Mouse (Mus musculus) MEL (cell line): ENCODE data around the gene Pcgf1. TPM values are rescaled to one million over a fixed set of nuclear protein-coding genes. Genes with fewer than 3 reads are reported as not detected.

Source experiments
- DNase-seq: peaks from one replicate; pipeline ENCODE4 v3.0.0; 2011; ENCODE audit warnings: low read depth, low spot score
- H3K27ac ChIP-seq: 2 replicates; pipeline ENCODE4 v1.5.1; 2012; ENCODE audit warnings: low read depth, mild to moderate bottlenecking, control low read depth, low read length, moderate library complexity; ENCODE audit not compliant: control insufficient read depth
- H3K27me3 ChIP-seq, 2 experiments: fragments of 150-350 bp in 1 of 2; sonication (generic) in 1 of 2; 2 replicates each; pipeline ENCODE4 v1.6.1; 2012; ENCODE audit warnings: low read length in 2 of 2, mild to moderate bottlenecking in 2 of 2, improper control_type of control experiment in 1 of 2, moderate library complexity in 1 of 2; ENCODE audit not compliant: insufficient read depth in 2 of 2, control insufficient read depth in 1 of 2
- H3K36me3 ChIP-seq, 2 experiments: 2 replicates each; pipeline ENCODE4 v1.6.1; 2012 to 2014; ENCODE audit warnings: low read length in 2 of 2, improper control_type of control experiment in 1 of 2, inconsistent platforms in 1 of 2, mild to moderate bottlenecking in 1 of 2; ENCODE audit not compliant: insufficient read depth in 2 of 2, control insufficient read depth in 1 of 2
- H3K4me1 ChIP-seq, 2 experiments: fragments of 150-350 bp in 1 of 2; sonication (generic) in 1 of 2; 2 replicates each; pipeline ENCODE4 v1.6.1; 2012; ENCODE audit warnings: low read length in 2 of 2, improper control_type of control experiment in 1 of 2, mild to moderate bottlenecking in 1 of 2; ENCODE audit not compliant: insufficient read depth in 2 of 2, control insufficient read depth in 1 of 2
- H3K4me3 ChIP-seq, 2 experiments: fragments of 150-350 bp in 1 of 2; sonication (generic) in 1 of 2; 2 replicates each; pipeline ENCODE4 v1.5.1; 2012; ENCODE audit warnings: low read depth in 2 of 2, low read length in 2 of 2, mild to moderate bottlenecking in 2 of 2, moderate library complexity in 2 of 2, control low read depth in 1 of 2, improper control_type of control experiment in 1 of 2; ENCODE audit not compliant: control insufficient read depth in 1 of 2, insufficient read depth in 1 of 2
- H3K79me2 ChIP-seq: 2 replicates; pipeline ENCODE4 v1.6.1; 2012; ENCODE audit warnings: mild to moderate bottlenecking, low read length, moderate library complexity; ENCODE audit not compliant: control insufficient read depth, poor library complexity, insufficient read depth
- H3K9ac ChIP-seq: 2 replicates; pipeline ENCODE4 v1.6.1; 2012; ENCODE audit warnings: low read depth, mild to moderate bottlenecking, control low read depth, low read length, moderate library complexity; ENCODE audit not compliant: control insufficient read depth, poor library complexity, severe bottlenecking
- H3K9me3 ChIP-seq: fragments of 150-350 bp; sonication (generic); replicated peaks from 2 replicates; pipeline ENCODE4 v1.6.1; 2012; ENCODE audit warnings: mild to moderate bottlenecking, low read length, improper control_type of control experiment, moderate library complexity; ENCODE audit not compliant: insufficient read depth
- CHD2 ChIP-seq: IDR thresholded peaks from 2 replicates; pipeline ENCODE4 v1.6.1; 2011; ENCODE audit warnings: low read length, improper control_type of control experiment
- CTCF ChIP-seq, 3 experiments: IDR thresholded peaks in 2 of 3; conservative IDR thresholded peaks in 1 of 3; 2 replicates each; pipeline ENCODE4 v1.5.1; 2011 to 2012; ENCODE audit warnings: low read length in 3 of 3, low read depth in 2 of 3, mild to moderate bottlenecking in 2 of 3, improper control_type of control experiment in 1 of 3, inconsistent platforms in 1 of 3, mixed read lengths in 1 of 3, moderate library complexity in 1 of 3; ENCODE audit not compliant: control insufficient read depth in 1 of 3, insufficient read depth in 1 of 3, poor library complexity in 1 of 3, severe bottlenecking in 1 of 3
- E2F4 ChIP-seq: IDR thresholded peaks from 2 replicates; pipeline ENCODE4 v1.6.1; 2011; ENCODE audit warnings: low read depth, low read length, improper control_type of control experiment, borderline replicate concordance
- ELF1 ChIP-seq: IDR thresholded peaks from 2 replicates; pipeline ENCODE4 v1.6.1; 2014; ENCODE audit warnings: low read depth, mild to moderate bottlenecking, inconsistent platforms, low read length, improper control_type of control experiment, moderate library complexity
- EP300 ChIP-seq, 2 experiments: IDR thresholded peaks; 2 replicates each; pipeline ENCODE4 v1.6.1; 2011; ENCODE audit warnings: improper control_type of control experiment in 2 of 2, low read length in 2 of 2, low read depth in 1 of 2, mild to moderate bottlenecking in 1 of 2
- ETS1 ChIP-seq: IDR thresholded peaks from 2 replicates; pipeline ENCODE4 v1.6.1; 2012; ENCODE audit warnings: low read depth, mild to moderate bottlenecking, inconsistent platforms, low read length, improper control_type of control experiment, moderate library complexity
- GABPA ChIP-seq: IDR thresholded peaks from 2 replicates; pipeline ENCODE4 v1.6.1; 2012; ENCODE audit warnings: low read depth, mild to moderate bottlenecking, inconsistent platforms, low read length, improper control_type of control experiment, moderate library complexity
- GATA1 ChIP-seq: IDR thresholded peaks from 2 replicates; pipeline ENCODE4 v1.6.1; 2011; ENCODE audit warnings: low read depth, low read length, improper control_type of control experiment
- HCFC1 ChIP-seq: IDR thresholded peaks from 2 replicates; pipeline ENCODE4 v1.6.1; 2012; ENCODE audit warnings: low read depth, mild to moderate bottlenecking, inconsistent platforms, low read length, improper control_type of control experiment, moderate library complexity
- MAX ChIP-seq: IDR thresholded peaks from 2 replicates; pipeline ENCODE4 v1.6.1; 2011; ENCODE audit warnings: low read length, improper control_type of control experiment
- MAZ ChIP-seq: IDR thresholded peaks from 2 replicates; pipeline ENCODE4 v1.6.1; 2012; ENCODE audit warnings: low read depth, mild to moderate bottlenecking, inconsistent platforms, low read length, improper control_type of control experiment
- MYC ChIP-seq: IDR thresholded peaks from 2 replicates; pipeline ENCODE4 v1.6.1; 2011; ENCODE audit warnings: low read depth, mild to moderate bottlenecking, low read length, improper control_type of control experiment, moderate library complexity
- NELFE ChIP-seq: IDR thresholded peaks from 2 replicates; pipeline ENCODE4 v1.6.1; 2011; ENCODE audit warnings: low read depth, low read length, improper control_type of control experiment
- POLR2A ChIP-seq, 2 experiments: IDR thresholded peaks; 2 replicates each; pipeline ENCODE4 v1.6.1; 2011 to 2012; ENCODE audit warnings: low read length in 2 of 2, mild to moderate bottlenecking in 2 of 2, control low read depth in 1 of 2, improper control_type of control experiment in 1 of 2, low read depth in 1 of 2, moderate library complexity in 1 of 2; ENCODE audit not compliant: control insufficient read depth in 1 of 2, insufficient read depth in 1 of 2, poor library complexity in 1 of 2
- POLR2AphosphoS2 ChIP-seq: IDR thresholded peaks from 2 replicates; pipeline ENCODE4 v1.6.1; 2011; ENCODE audit warnings: low read length, improper control_type of control experiment
- POLR2AphosphoS5 ChIP-seq: IDR thresholded peaks from 2 replicates; pipeline ENCODE4 v1.6.1; 2012; ENCODE audit warnings: low read depth, borderline replicate concordance, mild to moderate bottlenecking, inconsistent platforms, low read length, moderate library complexity, mixed read lengths
- RCOR1 ChIP-seq: IDR thresholded peaks from 2 replicates; pipeline ENCODE4 v1.6.1; 2012; ENCODE audit warnings: low read depth, mild to moderate bottlenecking, inconsistent platforms, low read length, improper control_type of control experiment
- SIN3A ChIP-seq: IDR thresholded peaks from 2 replicates; pipeline ENCODE4 v1.6.1; 2012; ENCODE audit warnings: low read length, improper control_type of control experiment, inconsistent platforms
- TAL1 ChIP-seq: IDR thresholded peaks from 2 replicates; pipeline ENCODE4 v1.6.1; 2012; ENCODE audit warnings: mild to moderate bottlenecking, inconsistent platforms, low read length, moderate library complexity, mixed read lengths
- TBP ChIP-seq: IDR thresholded peaks from 2 replicates; pipeline ENCODE4 v1.8.0; 2011; ENCODE audit warnings: low read depth, low read length, improper control_type of control experiment
- TCF12 ChIP-seq: IDR thresholded peaks from 2 replicates; pipeline ENCODE4 v1.6.1; 2014; ENCODE audit warnings: low read depth, mild to moderate bottlenecking, inconsistent platforms, low read length, improper control_type of control experiment, moderate library complexity
- UBTF ChIP-seq: IDR thresholded peaks from 2 replicates; pipeline ENCODE4 v1.6.1; 2012; ENCODE audit warnings: low read depth, mild to moderate bottlenecking, inconsistent platforms, low read length, improper control_type of control experiment, moderate library complexity, borderline replicate concordance; ENCODE audit not compliant: insufficient read depth
- ZKSCAN1 ChIP-seq: IDR thresholded peaks from 2 replicates; pipeline ENCODE4 v1.6.1; 2012; ENCODE audit warnings: low read depth, mild to moderate bottlenecking, inconsistent platforms, low read length, improper control_type of control experiment, moderate library complexity
- ZMIZ1 ChIP-seq: IDR thresholded peaks from 2 replicates; pipeline ENCODE4 v1.6.1; 2012; ENCODE audit warnings: low read depth, mild to moderate bottlenecking, inconsistent platforms, low read length, improper control_type of control experiment, moderate library complexity
- ZNF384 ChIP-seq: IDR thresholded peaks from 2 replicates; pipeline ENCODE4 v1.6.1; 2012; ENCODE audit warnings: low read depth, mild to moderate bottlenecking, inconsistent platforms, low read length, improper control_type of control experiment
- polyA plus RNA-seq, 2 experiments: library from polyadenylated mRNA; stranded (reverse) in 1 of 2; unstranded in 1 of 2; fragments of >175 nt in 1 of 2; fragments of >200 nt in 1 of 2; gene quantifications; 2 replicates each; pipeline versions ENCODE4 v1.2.1 to v1.2.4; 2012; ENCODE audit warnings: low replicate concordance in 2 of 2, low read depth in 1 of 2; ENCODE audit not compliant: insufficient read length in 2 of 2, insufficient read depth in 1 of 2, missing spikeins in 1 of 2
- total RNA-seq: library from RNA; depleted of rRNA; stranded (reverse); fragments of 300-350 nt; gene quantifications from 2 replicates; pipeline ENCODE4 v1.2.3, GENCODE M21; 2012

Gene Pcgf1
- total and polyA plus RNA-seq, 3 experiments: 18.2 to 25.2 TPM; not detected in 1

DNA sequence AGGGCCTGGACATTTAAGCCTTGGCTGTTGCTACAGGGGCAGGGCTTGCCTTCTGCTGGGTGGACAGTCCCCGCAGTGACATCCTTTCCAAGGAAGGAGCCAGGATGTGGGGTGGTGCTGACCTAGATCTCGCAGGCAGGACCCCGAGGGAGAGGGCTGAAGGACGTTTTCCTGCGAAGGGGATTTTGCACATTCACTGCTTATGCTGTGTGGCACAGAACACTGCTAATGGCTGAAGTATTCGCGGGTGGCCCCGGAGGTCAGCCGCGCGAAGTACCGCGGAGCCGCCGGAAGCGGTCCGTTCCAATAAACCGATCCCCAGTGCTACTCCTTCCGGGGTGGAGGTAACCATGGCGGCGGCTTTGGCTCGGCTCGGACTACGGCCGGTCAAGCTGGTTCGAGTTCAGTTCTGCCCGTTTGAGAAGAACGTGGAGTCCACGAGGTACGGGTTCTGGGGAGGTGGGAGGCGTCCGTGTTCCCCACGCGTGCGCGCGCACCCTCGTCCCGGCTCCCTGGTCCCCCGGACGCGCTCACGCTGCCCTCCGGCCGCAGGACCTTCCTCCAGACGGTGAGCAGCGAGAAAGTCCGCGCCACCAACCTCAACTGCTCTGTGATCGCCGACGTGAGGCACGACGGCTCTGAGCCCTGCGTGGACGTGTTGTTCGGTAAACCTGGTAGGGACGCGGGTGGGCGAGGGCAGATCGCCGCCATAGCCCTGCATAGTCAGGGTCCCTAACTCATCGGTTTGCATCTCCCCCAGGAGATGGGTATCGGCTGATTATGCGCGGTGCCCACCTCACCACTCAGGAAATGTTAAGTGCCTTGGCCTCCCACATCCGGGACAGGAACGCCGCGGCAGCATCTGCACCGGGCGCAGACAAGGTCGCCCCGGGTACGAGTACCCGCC is 31.3 kb downstream of the Pcgf1 start, which contains the start of gene Mrpl53:
Mrpl53 (plus strand) TSS at position 279 of the 907 bp plus-strand sequence.
- Histone ChIP-seq H3K27me3 (no peaks in the 10 kb centered on the region), H3K36me3 (peaks cover 0 to 9% of the 10 kb centered on the region in 2 experiments; a peak in 3 of 4 replicates), H3K4me1 (no peaks in the 10 kb centered on the region; a peak in 1 of 4 replicates), H3K79me2 (peaks cover 12% of the 10 kb centered on the region), H3K9me3 (no peaks in the 10 kb centered on the region), H3K27ac (peak within 1 kb of the TSS; percentile 75), H3K9ac (peak within 1 kb of the TSS; percentile 86), H3K4me3 (peak within 1 kb of the TSS; percentile 79 to 93)
- peak; percentile 84 for DNase-seq
- TF ChIP-seq ELF1: peak; percentile 55; the same call in 1 of the 2 replicates
- TF ChIP-seq ZMIZ1: no peak
- no peak for TF ChIP-seq TAL1
- TF ChIP-seq NELFE: peak; percentile 87
- 0 out of 2 replicates have a peak, but pooled peaks have one; percentile 86 for TF ChIP-seq UBTF
- TF ChIP-seq ZNF384: no peak
- peak; percentile 9 for TF ChIP-seq ZKSCAN1
- TF ChIP-seq MYC: 0 out of 2 replicates have a peak, but pooled peaks have one; percentile 41
- peak; percentile 67 for TF ChIP-seq TBP
- no peak; the same call in none of the 2 replicates for TF ChIP-seq CHD2
- no peak for TF ChIP-seq GATA1
- TF ChIP-seq CTCF (IDR thresholded peaks at IDR 0.05 in 2 of 3, conservative IDR thresholded peaks at IDR 0.05 in 1 of 3; ENCODE audit: control insufficient read depth in 1 of 3, insufficient read depth in 1 of 3, low read depth in 2 of 3, low read length in 3 of 3, poor library complexity in 1 of 3, severe bottlenecking in 1 of 3): 0 out of 6 replicates have a peak, but pooled peaks of 1 of the 3 experiments have one; percentile 0
- 0 out of 2 replicates have a peak, but pooled peaks have one; percentile 39 for TF ChIP-seq MAX
- TF ChIP-seq HCFC1: peak; percentile 95
- 0 out of 2 replicates have a peak, but pooled peaks have one; percentile 51 for TF ChIP-seq MAZ
- TF ChIP-seq POLR2AphosphoS2: peak; percentile 90
- TF ChIP-seq POLR2A (IDR thresholded peaks at IDR 0.05; ENCODE audit: control insufficient read depth in 1 of 2, insufficient read depth in 1 of 2, low read depth in 1 of 2, low read length in 2 of 2, poor library complexity in 1 of 2): peak; percentile 67 to 94; a peak in 3 of 4 replicates
- 0 out of 2 replicates have a peak, but pooled peaks have one; percentile 64 for TF ChIP-seq SIN3A
- no peak for TF ChIP-seq E2F4
- peak; percentile 84; the same call in 1 of the 2 replicates for TF ChIP-seq POLR2AphosphoS5
- peak; percentile 53 for TF ChIP-seq TCF12
- no peak for TF ChIP-seq RCOR1
- no peak for TF ChIP-seq GABPA
- no peak for TF ChIP-seq EP300 (IDR thresholded peaks at IDR 0.05; ENCODE audit: low read depth in 1 of 2, low read length in 2 of 2)
- no peak for TF ChIP-seq ETS1
